Mouse (Mus musculus) retina, embryonic 14.5 days (tissue): ENCODE measurements around the gene Cd22.
"Not testable (repeated sequence)": the region's sequence is repeated elsewhere in the genome, so short reads cannot be mapped to it uniquely, and the experiment has no call there.

Source experiments
- DNase-seq: peaks from one replicate; pipeline ENCODE4 v3.0.0-alpha.2; 2015; ENCODE audit warnings: low spot score

Gene Cd22

DNA sequence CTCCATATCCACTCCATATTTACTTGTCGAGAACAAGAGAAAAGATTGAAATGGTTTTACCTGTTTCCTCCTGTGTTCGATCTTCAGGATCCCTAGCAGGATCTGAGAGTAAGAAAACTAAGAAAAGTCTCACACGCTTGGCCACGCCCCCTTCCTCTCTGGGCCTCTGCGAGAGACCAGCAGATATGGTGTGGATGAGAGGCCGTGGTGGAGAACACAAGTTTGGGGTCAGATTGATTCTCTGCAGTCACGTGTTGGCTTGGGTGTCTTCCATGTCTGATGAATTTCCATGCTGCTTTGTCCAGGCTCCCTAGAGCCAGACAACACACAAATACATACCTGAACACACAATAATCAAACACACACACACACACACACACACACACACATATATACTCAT is at the start of gene Cd22:
Gene Cd22, minus strand, starts transcription at position 167 of the 400 bp plus-strand sequence.
- no peak for DNase-seq

DNA sequence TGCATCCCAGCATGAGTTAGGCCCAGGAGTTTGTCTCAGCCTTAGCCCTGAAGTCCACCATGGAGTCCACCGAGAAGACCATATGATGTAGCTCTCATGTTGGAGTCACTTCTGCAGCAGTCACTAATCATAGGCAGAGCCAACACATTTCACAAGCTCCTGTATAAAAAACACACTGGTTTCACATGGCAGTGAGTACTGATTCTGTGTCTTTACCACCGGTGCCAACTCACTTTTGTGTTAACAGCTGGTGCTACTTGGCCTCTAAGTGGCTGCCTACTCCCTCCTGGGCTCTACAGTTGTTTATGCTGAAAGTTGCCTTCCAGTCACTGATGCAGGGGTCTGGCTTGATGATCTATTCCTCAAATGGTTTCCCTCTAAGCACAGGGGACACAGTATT is 44.4 kb upstream of the Cd22 start, which contains the start of gene Hamp2:
Gene Hamp2, minus strand, starts transcription at position 101 of the 400 bp plus-strand sequence.
- DNase-seq: not testable (repeated sequence)

DNA sequence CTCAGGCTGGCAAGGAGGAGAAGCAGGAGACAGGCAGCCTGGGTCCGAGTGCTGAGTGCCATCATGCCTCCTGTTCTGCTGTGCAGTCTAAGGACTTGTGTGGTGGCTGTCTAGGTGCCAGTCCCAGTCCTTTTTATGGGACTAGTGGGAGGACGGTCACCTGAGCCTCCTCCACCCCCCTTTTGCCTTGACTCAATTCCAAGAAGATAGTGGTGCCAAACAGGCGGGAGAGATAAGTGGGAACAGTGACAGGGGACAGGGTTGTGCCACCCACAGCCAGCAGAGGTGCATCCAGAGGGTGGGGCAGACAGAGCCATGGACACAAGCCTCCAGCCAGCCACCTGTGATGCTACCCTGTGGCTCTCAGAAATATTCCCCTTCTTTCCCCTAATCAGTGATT is 43.9 kb upstream of the Cd22 start:
- DNase-seq: no peak

DNA sequence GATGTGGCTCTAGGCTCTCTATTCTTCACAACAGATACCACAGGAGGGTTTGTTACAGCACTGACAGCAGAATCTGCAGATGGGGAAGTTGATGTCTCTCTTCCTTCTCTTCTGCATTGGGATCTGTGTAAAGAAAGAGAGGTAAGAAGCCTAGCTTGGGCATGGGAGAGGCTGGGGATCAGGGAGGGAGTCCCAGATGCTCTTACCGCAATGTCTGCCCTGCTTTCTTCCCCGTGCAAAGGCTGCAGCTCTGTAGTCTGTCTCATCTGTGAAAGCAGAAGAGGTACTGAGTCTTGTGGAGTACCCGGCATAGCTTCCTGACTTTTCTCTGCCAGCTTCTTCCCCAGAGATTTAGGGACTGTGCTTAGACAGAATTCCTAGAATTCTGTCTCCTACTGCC is 42.3 kb upstream of the Cd22 start:
- not testable (repeated sequence) for DNase-seq

DNA sequence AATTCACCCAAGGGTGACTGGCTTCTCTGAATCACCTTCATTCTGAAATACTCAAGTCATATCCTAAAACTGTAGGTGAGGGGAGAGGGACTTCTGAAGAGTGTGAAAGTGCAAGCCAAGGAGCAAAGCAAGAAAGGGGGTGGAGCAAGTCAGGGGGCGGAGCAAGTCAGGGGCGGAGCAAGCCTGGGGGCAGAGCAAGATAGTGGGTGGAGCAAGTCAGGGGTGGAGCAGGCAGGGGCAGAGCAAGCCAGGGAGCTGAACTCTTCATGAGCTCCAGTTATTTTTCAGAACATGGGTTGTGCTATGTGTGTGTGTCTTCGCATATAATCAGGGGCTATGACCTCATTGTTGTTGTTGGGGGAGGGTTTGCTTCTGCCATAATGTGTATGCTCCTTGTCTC is 40.1 kb upstream of the Cd22 start:
- DNase-seq: peak; percentile 1

DNA sequence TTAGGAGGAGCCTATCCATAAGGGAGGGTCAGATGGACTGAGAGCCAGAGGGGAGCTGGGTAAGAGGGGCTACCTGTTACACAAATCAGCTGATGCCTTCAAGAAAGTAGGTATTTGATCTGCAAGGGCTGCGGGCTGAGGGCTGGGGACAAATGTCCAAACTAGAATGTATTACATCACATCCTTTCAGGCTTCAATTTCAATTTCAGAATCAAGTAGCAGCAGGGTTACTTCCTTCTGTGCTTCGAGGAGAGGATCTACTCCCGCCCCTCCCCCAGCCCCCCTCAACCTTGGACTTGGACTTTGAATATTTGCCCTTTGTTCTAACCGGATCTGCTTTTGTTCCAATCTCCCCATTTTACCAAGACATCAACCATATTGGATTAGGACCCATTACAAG is 37.1 kb upstream of the Cd22 start:
- DNase-seq: no peak

DNA sequence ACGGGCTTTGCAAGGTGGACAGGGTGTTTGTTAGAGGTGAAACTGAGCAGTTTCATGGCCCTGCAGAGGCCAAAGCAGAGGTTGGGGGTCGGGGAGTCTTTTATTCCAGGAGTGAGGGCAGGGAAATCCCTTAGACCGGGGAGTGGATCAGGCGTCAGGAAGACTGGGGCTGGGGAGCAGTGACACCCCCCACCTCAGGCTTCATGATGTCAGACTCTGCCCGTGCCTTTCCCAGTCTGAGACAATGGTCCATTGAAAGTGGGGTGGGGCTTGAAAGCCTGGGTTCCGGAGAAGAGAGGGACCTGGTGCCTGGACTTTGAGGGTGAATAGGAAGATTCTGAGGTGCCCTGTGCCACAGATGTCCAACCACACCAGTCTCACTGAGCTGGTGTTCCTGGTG is 36.6 kb upstream of the Cd22 start:
- DNase-seq: no peak

DNA sequence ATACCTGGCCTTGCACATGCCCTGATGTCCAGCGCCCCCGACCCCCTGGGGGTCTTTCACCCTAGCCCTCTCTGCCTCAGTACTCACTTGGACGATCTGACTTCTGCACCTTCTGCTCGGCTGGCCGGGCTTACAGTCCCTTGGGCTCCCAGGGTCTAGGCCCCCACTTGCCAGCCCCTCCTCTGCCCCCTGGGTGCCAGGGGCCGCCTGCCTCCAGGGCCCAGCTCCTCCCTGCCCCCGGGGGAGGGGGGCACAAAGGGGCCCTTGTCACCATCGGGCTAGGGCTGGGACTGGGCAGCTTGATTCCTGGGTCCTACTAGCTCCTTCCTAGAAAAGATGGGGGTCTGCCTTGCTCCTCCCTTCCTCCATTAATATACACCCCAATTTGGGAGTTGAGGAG is 34.6 kb upstream of the Cd22 start, which contains the start of gene Mag:
Gene Mag, minus strand, starts transcription at position 142 of the 400 bp plus-strand sequence.
- DNase-seq: peak; percentile 0

DNA sequence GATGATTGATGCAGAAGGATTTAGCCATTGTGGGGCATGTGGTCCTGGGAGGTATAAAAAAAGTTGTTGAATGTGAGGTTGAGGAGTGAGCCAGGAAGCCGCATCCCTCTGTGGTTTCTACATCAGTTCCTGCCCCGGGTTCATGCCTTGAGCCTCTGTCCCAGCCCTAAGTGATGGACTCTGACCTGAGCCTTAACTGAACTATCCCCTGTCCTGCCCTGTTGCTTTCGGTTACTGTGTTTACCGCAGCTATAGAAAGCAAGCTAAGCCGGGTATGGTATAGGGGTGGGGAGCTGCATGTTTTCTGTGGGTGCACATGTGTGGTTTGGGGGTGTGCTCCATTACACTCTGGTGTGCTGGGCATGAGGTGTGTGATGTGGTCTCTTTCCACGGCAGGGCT is 29.6 kb upstream of the Cd22 start:
- no peak for DNase-seq

DNA sequence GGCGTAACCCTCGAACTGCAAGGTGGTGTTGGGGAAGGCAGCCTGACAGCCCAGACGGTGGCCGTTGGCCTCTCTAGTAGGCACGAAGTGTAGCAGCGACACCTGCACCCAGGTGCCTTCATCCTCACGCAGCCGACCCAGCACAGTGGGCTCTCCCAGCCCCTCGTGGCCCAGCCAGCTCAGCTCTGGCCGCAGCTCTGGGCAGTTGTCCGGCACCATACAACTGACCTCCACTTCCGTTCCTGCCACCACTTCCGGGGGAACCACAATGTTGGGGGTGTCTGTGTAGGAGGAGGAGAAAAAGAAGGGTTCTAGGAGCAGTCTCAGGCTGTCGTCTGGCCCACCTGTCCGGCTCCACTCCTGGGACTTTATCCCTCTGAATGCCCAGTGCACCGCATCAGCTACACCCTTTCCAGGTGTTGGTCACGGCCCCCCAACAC is 28.9 kb upstream of the Cd22 start:
- DNase-seq: no peak

DNA sequence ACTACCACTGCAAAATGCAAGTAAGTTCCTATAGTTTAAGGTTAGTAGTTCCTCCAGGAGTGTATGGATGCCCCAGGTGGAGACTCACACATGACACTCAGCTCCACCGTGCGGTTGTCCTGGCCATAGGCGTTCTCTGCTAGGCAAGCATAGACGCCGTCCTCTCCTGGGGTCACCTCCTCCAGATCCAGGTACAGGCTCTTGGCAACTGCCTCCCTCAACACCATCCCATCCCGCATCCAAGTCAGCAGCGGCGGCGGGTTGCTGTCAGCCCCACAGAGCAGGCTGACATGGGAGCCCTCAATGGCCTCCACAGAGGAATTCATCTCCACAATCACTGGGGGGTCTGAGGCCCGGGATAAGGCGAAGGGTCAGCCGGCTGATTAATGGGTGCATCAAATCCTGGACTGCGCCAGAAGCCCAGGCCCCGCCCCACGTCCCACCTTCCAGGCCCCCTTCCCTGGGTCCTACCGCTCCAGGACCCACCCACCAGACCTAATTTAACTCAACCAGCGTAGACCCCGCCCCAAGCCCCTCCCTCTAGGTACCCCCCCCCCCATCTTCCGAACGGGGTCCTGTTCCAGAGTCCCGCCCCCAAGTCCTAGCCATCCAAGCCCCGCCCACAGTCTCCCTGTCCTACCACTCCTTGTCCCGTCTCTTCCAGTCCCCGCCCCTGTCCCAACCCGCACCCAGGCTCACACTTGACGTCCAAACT is 28.3 kb upstream of the Cd22 start:
- DNase-seq: peak; percentile 57

DNA sequence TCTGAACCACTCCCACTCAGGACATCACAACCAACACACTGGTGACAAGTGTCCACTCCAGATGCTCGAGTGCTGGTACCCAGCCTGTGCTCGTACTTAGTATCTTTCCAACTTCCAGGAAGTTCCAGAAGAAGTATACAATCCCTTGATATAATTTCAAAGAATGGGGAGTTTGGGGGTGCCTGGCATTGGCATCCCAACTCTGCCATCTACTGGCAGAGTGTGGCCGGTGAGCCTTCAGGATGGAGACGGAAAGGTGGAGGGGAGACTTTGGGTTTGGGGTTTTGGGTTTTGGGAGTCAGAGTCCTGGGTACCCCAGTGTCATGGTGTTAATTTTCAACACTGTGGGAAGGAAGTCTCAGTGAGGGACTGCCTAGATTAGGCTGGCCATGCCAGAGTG is 23.9 kb upstream of the Cd22 start:
- no peak for DNase-seq

DNA sequence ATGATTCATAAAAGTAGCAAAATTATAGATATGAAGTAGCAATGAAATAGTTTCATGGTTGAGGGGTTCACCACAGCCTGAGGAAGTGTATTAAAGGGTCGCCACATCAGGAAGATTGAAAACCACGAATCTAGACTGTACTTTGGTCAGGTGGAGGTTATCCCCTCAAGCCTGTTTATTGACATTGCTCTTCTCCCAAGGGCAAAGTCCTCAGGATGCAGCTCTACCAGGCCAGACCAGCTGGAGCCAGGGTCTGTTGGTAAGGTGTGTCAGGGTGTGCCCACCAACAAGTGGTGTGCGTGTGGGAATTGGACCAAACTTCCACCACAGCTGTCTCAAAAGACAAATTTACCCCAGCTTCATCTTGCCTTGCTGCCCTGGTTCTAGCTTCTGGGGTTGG is 15.1 kb upstream of the Cd22 start:
- DNase-seq: no peak

DNA sequence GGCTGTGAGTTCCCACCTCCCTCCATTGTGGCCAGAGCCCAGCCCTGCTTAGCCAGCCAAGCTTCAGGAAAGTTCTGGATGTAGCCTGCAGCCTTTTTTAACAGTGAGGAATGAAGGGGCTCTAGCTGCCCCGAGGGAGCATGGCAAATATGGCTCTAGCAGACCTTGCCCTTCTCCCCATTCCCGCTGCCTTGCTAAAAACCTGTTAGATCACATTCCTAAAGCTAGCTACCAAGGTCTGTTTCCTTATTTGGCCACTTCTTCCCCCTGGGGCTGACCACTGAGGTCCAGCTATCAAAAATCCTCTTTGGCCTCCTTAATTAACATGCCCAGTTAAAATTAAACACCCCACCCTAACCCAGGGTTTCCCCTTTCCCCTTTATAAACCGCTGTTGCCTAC is 12.4 kb upstream of the Cd22 start:
- DNase-seq: no peak

DNA sequence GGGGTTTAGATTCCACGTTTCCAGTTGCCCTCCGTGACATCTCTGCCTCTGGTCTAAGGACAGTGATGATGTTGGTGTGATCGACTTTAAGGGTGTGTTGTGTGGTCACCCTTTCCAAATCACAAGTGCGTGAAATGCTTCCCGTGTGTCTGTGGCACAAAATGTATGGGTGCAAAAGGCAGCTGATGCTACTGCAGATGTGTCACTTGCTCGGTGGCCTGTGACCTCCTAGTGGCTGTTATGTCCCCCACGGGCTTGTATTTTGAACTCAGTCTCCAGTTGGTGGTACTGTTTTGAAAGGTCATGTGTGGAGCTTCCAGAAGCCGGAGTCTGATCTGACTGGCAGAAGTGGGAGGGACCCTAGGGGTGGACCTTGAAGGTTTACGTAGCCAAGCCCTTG is 11.6 kb upstream of the Cd22 start:
- no peak for DNase-seq

DNA sequence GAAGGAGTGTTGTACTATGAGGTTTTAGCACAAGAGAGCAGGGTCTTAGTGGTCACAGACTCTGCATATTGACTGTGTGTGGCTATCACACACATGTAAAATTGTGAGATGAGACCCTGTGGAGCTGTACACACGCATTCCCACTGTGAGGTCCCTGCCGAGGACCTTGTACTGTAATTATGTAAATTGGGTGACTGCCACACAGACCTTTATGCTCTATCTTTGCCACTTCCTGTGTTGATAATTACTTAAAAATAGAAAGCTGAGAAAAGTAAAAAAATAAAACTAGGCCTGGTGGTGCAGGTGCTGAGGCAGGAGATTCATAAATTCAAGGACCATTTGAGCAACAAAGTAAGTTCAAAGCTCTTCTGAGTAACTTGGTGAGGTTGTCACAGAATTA is 10.5 kb upstream of the Cd22 start:
- DNase-seq: no peak

DNA sequence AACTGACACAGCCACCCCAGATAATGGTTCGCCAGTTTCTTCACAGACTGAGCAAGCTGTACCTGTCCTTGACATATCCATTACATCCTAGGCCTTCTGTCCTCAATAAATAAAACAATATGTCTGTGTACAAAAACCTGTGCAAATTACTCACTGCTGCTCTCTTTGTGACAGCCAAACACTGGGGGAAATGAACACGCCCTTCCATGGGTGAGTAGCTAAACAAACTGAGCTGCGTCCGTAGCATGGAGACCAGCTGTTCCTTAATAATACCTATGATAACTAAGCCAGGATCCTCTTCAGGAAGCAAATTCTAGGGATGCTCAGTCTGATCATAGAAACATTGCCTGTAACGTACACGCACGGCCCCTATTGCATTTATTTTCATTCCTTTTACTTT is 8.6 kb upstream of the Cd22 start:
- DNase-seq: no peak

DNA sequence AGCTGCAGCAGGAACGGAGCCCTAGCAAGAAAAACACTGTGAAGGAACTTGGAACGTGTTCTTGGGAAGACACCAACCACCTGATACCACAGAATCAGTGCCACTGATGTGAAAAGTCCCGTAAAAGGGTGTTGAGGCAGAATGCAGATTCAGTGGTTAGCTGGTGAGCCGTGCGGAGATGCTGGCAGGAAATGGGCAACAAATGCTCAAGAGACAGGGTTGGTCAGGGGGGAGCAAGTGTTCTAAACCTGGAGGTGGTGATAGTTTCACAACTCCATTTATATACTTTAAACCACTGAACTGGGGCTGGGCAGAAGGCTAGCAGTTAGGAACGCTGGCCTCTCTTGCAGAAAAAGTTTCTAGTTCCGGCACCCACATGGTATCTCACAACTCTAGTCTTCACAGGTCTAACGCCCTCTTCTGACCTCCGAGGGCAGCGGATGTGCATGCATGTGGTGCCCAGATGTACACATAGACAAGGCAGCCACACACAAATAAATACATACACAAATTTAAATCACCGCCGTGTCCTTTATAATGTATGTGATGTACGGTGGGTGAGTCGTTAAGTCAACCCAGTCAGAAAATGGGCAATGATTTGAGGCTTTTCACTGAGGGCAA is 7.5 kb upstream of the Cd22 start:
- DNase-seq: no peak

DNA sequence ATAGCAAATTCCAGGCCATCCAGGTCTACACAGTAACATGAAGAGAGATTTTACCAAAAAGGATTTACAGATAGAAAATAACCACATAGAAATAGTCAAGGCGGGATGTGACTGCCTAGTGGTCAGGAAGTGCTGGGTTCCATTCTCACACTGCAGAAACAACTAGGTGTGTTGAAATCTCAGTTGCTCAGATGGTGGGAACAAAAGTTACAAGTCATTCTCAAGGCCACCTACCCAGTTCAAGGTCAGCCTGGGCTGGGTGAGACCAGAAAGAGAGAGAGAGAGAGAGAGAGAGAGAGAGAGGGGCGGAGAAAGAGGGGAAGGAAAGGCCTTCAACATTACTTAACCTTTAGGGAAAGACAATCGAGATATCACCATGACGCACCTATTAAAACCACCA is 6.7 kb upstream of the Cd22 start:
- no peak for DNase-seq

DNA sequence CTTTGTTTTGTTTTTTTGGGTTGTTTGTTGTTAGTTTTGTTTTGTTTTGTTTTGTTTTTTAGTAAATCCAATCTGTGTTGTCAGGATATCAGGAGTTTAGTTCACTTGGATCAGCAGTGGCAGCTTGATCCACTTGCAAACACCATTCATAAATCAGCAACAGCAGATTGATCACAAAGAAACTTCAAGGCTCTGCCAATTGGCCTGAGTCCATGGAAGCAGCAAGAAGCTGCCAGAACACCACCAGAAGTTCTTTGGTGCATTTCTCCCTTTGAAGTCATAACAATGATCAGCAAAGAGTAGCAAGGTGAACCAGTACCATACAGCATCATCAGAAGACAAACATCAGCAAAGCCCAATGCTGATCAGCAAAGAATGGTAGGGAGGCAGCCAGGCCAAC is 3.9 kb upstream of the Cd22 start:
- no peak for DNase-seq

DNA sequence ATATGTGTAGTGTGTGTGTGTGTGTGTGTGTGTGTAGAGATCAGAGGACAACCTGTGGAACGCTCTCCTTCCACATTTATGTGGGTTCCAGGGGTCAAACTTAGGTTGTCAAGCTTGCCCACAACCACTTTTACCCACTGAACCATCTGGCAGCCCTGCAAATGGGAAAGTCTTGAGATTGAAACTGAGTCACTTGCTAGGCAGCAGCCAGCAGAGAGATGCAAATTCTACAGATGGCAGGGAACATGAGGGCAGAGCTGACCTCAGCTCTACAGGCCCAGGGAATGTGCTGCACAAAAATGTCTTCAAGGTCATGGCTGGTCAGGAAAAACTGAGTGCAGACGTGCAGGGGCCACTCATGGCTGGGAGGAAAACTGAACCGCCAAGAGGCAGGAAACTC is 1.2 kb upstream of the Cd22 start:
- DNase-seq: no peak

DNA sequence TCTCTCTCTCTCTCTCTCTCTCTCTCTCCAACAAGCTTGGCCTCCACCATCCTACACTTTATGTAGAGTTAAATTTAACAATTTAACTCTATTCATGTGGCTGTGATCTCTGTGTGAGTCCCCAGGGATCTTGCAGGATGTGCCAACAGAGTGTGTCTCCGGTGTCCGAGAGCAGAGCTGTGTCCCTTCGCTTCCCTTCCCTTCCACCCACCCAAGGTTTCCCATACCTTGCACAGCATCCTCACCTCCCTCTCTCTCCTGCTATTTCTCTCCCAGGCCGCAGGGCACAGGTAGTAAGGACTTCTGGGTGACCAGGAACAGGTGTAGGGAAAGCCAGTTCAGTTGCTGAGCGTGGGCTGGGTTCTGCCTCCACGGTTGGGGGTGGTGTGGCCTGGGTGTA is 1.2 kb downstream of the Cd22 start:
- DNase-seq: no peak

DNA sequence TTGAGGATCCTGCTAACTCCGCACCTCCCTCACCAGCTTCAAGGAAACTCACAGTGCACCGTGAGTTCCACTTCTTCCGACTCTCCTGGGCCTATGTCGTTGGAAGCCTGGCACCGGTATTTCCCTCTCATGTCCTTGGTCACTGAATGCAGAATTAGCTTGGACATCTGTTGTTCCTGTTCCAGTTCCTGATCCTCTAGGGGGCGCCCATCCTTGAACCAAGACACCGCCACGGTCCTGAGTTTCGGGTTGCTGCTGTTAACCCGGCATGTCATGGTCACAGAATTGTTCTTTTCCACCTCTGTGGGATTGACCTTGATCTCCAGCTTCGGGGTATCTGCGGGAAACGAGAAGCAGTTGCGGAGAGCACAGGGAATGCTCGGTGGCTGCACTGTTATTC is 7.1 kb downstream of the Cd22 start:
- DNase-seq: peak; percentile 83

DNA sequence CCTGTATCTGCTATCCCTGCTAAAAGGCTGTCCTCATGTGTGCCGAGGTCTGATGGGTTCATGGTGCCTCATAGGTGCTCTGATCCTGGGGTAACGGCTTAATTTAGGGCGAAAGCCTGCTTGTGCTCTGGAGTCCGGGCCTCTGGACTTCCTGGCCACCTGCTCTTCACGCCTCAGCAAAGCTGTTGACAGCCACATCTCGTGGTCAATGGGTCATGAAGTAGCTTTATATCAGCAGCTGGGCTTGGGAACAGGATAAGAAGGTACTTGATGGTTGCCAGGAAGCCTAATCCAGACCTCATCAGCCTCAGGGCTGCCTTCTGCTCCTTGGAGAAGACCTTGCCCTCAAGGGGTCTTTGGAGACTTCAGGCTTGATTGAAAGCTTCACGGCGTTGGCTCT is 16.8 kb downstream of the Cd22 start:
- no peak for DNase-seq
